Mouse (Mus musculus) cerebellum, adult 2 months (tissue): ENCODE results near the gene Dlg4. TPM values are rescaled to one million over a fixed set of nuclear protein-coding genes. Genes with fewer than 3 reads are reported as not detected.

Experiments
- DNase-seq, 2 experiments: peaks; one replicate each; pipeline ENCODE4 v3.0.0; 2021
- H3K27ac ChIP-seq: fragments of 200-500 bp; 2 replicates; pipeline ENCODE4 v1.5.1; 2012; ENCODE audit warnings: low read length, control low read depth, inconsistent platforms; ENCODE audit not compliant: insufficient read depth
- H3K27me3 ChIP-seq: fragments of 200-500 bp; 2 replicates; pipeline ENCODE4 v1.6.1; 2012; ENCODE audit warnings: inconsistent platforms, mild to moderate bottlenecking, low read length, moderate library complexity; ENCODE audit not compliant: control insufficient read depth, insufficient read depth
- H3K4me1 ChIP-seq: fragments of 200-500 bp; 2 replicates; pipeline ENCODE4 v1.6.1; 2011; ENCODE audit warnings: low read length; ENCODE audit not compliant: control insufficient read depth, insufficient read depth
- H3K4me3 ChIP-seq: fragments of 200-500 bp; replicated peaks from 2 replicates; pipeline ENCODE3; 2011; ENCODE audit warnings: mild to moderate bottlenecking, low read depth, low read length, control low read depth; ENCODE audit not compliant: insufficient read depth
- CTCF ChIP-seq: fragments of 200-500 bp; IDR thresholded peaks from 2 replicates; pipeline ENCODE4 v1.5.1; 2011; ENCODE audit warnings: low read depth, mild to moderate bottlenecking, control low read depth, low read length, moderate library complexity, borderline replicate concordance; ENCODE audit not compliant: insufficient read depth
- POLR2A ChIP-seq: fragments of 200-500 bp; IDR thresholded peaks from 2 replicates; pipeline ENCODE4 v1.6.1; 2011; ENCODE audit warnings: low read length, control low read depth, borderline replicate concordance; ENCODE audit not compliant: insufficient read depth
- WGBS: fragments of 180-500 bp; shearing (Covaris S2); methylation state at CpG from one replicate; pipeline ENCODE4 v1.1.7; 2018; 5-methylcytosine and 5-hydroxymethylcytosine counted together
- polyA plus RNA-seq: library from polyadenylated mRNA; depleted of rRNA; stranded (reverse); fragments of >200 nt; gene quantifications from 2 replicates; pipeline ENCODE4 v1.2.3, GENCODE M21; 2012

Gene Dlg4
- polyA plus RNA-seq, 1 experiment: 352 TPM

DNA sequence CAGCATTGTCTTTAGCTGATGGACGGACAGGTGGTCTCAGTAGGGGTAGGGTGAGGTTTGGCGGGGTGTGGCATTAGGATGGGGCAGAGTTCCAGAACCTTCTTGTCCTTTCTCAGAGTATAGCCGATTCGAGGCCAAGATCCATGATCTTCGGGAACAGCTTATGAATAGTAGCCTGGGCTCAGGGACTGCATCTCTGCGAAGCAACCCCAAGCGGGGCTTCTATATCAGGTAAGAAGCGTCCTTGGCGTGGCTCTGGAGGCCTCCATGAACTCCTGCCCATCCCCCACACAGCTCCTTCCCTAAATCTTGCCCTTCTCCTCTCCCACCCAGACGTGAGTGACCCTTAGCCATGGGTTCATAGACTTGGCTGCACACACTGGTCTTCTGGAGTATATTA is 22.9 kb downstream of the Dlg4 start:
- 79% methylated on average over 10 of the region's 10 CpGs for WGBS
- H3K27ac ChIP-seq: no peak overlapping the region
- TF ChIP-seq CTCF: no peak
- no peak for TF ChIP-seq POLR2A
- H3K27me3 ChIP-seq: no peaks in the 10 kb centered on the region
- DNase-seq: no peak
- H3K4me3 ChIP-seq: no peak overlapping the region
- H3K4me1 ChIP-seq: peaks cover 21% of the 10 kb centered on the region

DNA sequence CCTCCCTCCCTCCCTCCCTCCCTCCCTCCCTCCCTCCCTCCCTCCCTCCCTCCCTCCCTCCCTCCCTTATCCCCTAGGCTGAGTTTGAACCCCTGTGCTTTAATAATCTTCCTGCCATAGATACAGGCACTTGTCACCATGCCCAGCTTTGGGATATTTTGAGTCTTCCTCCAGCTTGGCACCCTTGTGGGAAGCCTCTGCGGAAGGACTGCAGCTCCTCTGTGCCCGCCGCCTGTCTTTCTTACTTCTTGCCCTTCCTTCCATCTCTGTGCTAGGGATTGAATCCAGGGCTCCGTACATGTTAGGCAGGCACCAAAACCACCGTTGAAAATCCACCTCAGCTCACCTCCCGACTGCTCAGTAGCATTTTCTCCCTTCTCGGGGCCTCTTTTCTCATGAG is 23.4 kb downstream of the Dlg4 start:
- 37% methylated on average over 7 of the region's 7 CpGs for WGBS
- peak in 1 of 2 experiments; percentile 46 for DNase-seq
- Histone ChIP-seq H3K27ac (peak overlapping the region; percentile 63), H3K4me3 (no peak overlapping the region), H3K27me3 (no peaks in the 10 kb centered on the region), H3K4me1 (peaks cover 21% of the 10 kb centered on the region)
- TF ChIP-seq CTCF: no peak
- TF ChIP-seq POLR2A: no peak

DNA sequence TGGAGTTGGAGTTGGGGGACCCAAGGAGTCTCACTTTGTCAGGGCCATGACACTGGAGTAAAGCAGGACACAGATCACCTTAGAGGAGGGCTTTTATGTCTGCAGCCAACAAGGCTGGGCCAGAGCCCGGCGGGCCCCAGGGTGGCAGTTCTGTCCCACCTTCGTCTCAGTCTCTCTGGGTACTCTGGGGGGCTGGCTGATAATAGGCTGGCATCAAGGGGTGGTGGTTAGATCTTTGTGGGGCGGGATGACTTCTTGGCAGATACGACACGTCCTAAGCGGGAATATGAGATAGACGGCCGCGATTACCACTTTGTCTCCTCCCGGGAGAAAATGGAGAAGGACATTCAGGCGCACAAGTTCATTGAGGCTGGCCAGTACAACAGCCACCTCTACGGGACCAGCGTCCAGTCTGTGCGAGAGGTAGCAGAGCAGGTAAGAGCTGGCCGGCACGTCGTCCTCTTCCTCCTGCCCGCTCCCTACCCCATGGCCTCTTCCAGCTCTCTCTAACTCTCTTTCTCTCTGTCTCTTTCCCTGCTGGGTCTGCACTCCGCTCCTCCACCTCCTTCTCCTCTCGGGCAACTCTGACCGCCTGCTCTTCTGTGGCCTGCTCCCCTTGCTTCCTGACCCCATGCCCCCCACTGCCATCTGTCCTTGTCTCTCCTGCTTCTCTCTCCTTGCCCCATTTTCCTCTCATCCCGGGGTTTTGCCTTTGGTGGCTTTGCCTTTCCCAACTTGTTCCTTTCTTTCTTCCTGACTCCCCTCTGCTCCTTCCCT is 25.8 kb downstream of the Dlg4 start:
- peak in 1 of 2 experiments; percentile 51 for DNase-seq
- peaks cover 21% of the 10 kb centered on the region for H3K4me1 ChIP-seq
- no peak overlapping the region for H3K4me3 ChIP-seq
- no peak for TF ChIP-seq CTCF
- no peak for TF ChIP-seq POLR2A
- 0 out of 2 replicates have a peak overlapping the region, but pooled peaks have one; percentile 18 for H3K27ac ChIP-seq
- H3K27me3 ChIP-seq: no peaks in the 10 kb centered on the region
- WGBS: 71% methylated on average over 23 of the region's 23 CpGs

DNA sequence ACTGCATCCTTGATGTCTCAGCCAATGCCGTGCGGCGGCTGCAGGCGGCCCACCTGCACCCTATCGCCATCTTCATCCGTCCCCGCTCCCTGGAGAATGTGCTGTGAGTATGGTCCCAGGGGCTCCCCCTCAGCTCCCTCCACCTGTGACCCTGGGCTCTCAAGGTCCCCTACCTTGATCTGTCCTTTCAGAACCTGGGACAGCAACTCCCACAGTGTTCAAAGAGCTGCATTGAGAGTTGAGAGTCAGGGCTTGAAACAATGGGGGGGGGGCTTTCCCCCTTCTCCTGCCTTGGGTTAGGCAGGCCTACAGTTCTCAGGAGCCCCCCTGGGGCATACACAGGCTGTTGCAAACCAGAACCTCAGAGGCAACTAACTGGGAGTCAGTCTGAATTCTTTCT is 26.9 kb downstream of the Dlg4 start:
- TF ChIP-seq CTCF (no peak), POLR2A (no peak)
- Histone ChIP-seq H3K4me1 (peaks cover 21% of the 10 kb centered on the region), H3K27ac (0 out of 2 replicates have a peak overlapping the region, but pooled peaks have one; percentile 13), H3K4me3 (no peak overlapping the region), H3K27me3 (no peaks in the 10 kb centered on the region)
- no peak for DNase-seq
- 70% methylated on average over 7 of the region's 7 CpGs for WGBS

DNA sequence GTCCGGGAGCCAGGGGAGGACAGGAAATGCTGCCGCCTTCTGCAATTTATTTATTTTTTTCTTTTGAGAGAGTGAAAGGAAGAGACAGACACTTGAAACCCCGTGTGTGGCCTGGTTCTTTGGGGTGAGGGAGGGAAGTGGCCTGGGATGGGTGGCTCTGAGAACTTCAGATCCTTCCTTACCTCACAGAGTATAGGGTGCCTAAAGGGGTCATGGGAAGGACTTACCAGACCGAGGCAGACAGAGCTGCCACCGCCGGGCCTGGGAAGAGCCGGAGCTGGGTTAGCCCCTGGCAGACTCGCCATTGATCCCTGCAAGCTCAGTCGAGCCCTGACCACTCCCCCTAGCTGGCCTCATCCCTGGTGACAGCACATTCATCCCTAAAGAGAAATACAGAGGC is 28.7 kb downstream of the Dlg4 start:
- DNase-seq: no peak
- Histone ChIP-seq H3K4me3 (no peak overlapping the region), H3K27me3 (no peaks in the 10 kb centered on the region), H3K4me1 (peaks cover 11% of the 10 kb centered on the region), H3K27ac (no peak overlapping the region)
- 46% methylated on average over 9 of the region's 9 CpGs for WGBS
- TF ChIP-seq CTCF: no peak
- TF ChIP-seq POLR2A: no peak

DNA sequence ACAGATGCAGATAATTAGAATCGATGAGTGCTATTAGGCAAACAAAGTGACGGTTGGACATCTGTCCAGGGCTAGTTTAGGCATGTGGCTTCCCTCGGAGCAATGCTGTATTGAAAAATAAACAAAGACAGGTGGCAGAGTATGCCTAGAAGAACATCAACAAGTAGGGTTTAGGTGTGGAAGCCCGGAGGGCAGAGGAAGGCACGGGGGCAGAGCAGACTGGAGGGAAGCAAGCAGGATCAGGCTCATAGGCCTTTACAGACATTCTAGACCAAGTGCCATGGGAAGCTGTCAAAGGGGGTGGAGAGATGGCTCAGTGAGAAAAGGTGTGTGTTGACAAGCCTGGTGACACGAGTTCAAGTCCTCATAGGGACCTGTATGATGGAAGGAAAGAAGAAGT is 32.6 kb downstream of the Dlg4 start:
- Histone ChIP-seq H3K27me3 (no peaks in the 10 kb centered on the region), H3K27ac (no peak overlapping the region), H3K4me1 (peaks cover 7% of the 10 kb centered on the region), H3K4me3 (no peak overlapping the region)
- WGBS: 54% methylated on average over 6 of the region's 6 CpGs
- TF ChIP-seq POLR2A (no peak), CTCF (no peak)
- DNase-seq: no peak

DNA sequence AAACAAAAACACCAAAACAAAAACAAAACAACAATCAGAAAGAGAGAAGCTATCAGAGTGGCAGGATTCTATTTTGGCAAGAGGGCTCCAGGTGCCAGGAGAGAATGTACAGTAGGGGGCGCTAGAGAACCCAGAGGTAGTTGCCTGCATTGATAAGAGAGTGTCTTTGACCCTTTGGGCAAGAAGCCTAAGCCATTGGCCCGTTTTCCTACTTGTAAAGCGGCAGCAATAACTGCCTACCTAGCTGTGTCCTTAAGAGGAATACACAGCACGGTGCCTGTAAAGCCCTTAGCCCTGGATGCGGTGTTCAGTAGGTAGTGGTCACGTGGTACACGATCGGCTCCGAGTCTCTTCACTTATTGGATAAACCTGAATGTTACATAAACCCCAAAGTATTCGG is 33.1 kb downstream of the Dlg4 start:
- 56% methylated on average over 10 of the region's 10 CpGs for WGBS
- H3K4me1 ChIP-seq: peaks cover 7% of the 10 kb centered on the region
- H3K4me3 ChIP-seq: no peak overlapping the region
- no peak for DNase-seq
- no peak overlapping the region for H3K27ac ChIP-seq
- no peak for TF ChIP-seq POLR2A
- TF ChIP-seq CTCF: peak; percentile 15; the same call in 1 of the 2 replicates
- H3K27me3 ChIP-seq: no peaks in the 10 kb centered on the region

DNA sequence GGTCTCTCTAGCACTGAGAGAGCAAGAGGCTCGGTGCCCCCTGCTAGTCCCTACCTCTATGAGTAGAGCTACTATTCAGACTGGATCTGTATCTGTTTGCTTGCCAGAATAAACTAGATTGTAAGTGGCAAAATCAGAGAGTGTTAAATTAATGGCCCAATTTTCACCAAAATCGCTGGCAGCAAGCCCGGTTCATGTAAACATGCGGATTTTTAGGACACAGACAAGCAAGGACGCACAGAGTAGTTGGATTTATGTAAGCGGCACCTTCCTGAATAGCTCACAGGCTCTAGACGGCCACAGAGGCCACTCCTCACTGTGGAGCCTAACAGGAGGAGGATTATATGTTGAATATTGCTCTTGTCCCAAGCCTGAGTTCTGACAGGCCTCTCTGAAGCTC is 36.4 kb downstream of the Dlg4 start:
- Histone ChIP-seq H3K27ac (no peak overlapping the region), H3K27me3 (no peaks in the 10 kb centered on the region), H3K4me3 (no peak overlapping the region), H3K4me1 (peaks cover 7% of the 10 kb centered on the region)
- TF ChIP-seq CTCF (no peak), POLR2A (no peak)
- WGBS: 43% methylated on average over 7 of the region's 7 CpGs
- DNase-seq: peak in 1 of 2 experiments; percentile 42
